Mouse (Mus musculus) MEL (cell line): ENCODE data around the gene Vdac1.

Experiments used
- E2F4 ChIP-seq: IDR thresholded peaks from 2 replicates; pipeline ENCODE4 v1.6.1; 2011; ENCODE audit warnings: low read depth, low read length, improper control_type of control experiment, borderline replicate concordance
- MEF2A ChIP-seq: IDR thresholded peaks from 2 replicates; pipeline ENCODE4 v1.6.1; 2014; ENCODE audit warnings: low read depth, mild to moderate bottlenecking, inconsistent platforms, low read length, improper control_type of control experiment; ENCODE audit not compliant: poor library complexity, insufficient replicate concordance, severe bottlenecking; ENCODE audit errors: extremely low read depth
- NRF1 ChIP-seq: IDR thresholded peaks from 2 replicates; pipeline ENCODE4 v1.6.1; 2014; ENCODE audit warnings: low read depth, mild to moderate bottlenecking, inconsistent platforms, low read length, improper control_type of control experiment, moderate library complexity; ENCODE audit not compliant: poor library complexity, insufficient read depth, severe bottlenecking
- POLR2A ChIP-seq, 2 experiments: IDR thresholded peaks; 2 replicates each; pipeline ENCODE4 v1.6.1; 2011 to 2012; ENCODE audit warnings: low read length in 2 of 2, mild to moderate bottlenecking in 2 of 2, control low read depth in 1 of 2, improper control_type of control experiment in 1 of 2, low read depth in 1 of 2, moderate library complexity in 1 of 2; ENCODE audit not compliant: control insufficient read depth in 1 of 2, insufficient read depth in 1 of 2, poor library complexity in 1 of 2
- TBP ChIP-seq: IDR thresholded peaks from 2 replicates; pipeline ENCODE4 v1.8.0; 2011; ENCODE audit warnings: low read depth, low read length, improper control_type of control experiment
- USF1 ChIP-seq: IDR thresholded peaks from 2 replicates; pipeline ENCODE4 v1.6.1; 2014; ENCODE audit warnings: low read depth, mild to moderate bottlenecking, inconsistent platforms, low read length, improper control_type of control experiment, moderate library complexity
- ZC3H11A ChIP-seq: IDR thresholded peaks from 2 replicates; pipeline ENCODE4 v1.6.1; 2012; ENCODE audit warnings: low read depth, mild to moderate bottlenecking, inconsistent platforms, low read length, improper control_type of control experiment

DNA sequence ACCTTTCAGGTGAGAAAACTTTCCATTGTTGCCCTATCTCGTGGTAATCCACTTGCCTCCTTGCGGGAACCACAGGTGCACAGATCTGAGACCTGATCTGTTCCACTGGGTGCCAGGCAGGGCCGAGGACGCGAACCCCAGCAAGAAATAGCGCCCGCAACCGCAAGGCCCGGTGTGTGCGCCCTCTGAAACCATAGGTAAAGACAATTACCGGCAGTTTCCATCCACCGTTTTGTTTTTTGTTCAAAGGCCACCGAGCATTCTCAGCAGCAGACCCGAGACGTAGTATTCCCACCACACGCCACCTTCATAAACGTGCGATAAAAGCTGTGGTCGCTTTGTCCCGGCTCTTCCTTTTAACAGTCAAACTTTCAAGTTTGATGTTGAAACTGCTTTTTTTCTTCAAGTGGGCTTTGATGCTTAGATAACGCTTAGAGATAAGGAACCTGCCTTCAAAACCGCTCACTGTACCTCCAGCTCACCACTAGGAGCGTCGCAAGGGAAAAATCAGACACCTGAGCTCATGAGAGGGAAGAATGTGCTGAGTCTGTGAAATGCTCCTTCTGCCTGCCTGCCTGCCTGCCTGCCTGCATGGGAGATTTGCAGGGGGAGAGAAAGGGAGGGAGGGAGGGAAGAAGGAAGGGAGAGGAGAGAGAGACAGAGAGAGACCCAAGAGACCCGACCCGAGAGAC lies 46.4 kb upstream of the Vdac1 start:
- TF ChIP-seq ZC3H11A (no peak), USF1 (no peak), NRF1 (no peak), E2F4 (no peak), POLR2A (IDR thresholded peaks at IDR 0.05; ENCODE audit: control insufficient read depth in 1 of 2, insufficient read depth in 1 of 2, low read depth in 1 of 2, low read length in 2 of 2, poor library complexity in 1 of 2) (no peak), TBP (no peak), MEF2A (no peak)
